In the genomic region with DNA sequence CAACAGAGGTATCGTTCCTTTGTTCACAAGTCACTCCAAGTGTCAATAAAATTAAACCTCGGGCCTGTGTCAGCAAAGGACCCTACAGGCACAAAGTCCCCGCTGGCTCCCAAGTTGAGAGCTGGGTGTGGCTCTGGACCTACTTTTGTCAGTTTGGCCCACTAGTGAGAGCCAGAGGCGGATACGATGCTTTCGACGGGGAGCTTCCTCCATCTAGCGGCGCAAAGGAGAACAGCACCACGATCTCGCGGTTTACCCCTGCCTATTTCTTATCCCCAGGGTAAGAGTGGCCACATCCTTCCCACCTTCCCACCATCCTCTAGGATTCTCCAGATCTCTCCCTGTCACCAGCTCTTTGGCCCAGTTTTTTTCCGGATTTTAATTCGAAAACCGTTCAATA, we compare ENCODE assay signal across 8 mouse cellular contexts. TPM values are rescaled to one million over a fixed set of nuclear protein-coding genes. Genes with fewer than 3 reads are reported as not detected.
A peak's percentile ranks its signal among the peaks of the same experiment; 100 is the strongest.
DNase-seq lines count a peak whose midpoint lies in the region; ATAC-seq and TF ChIP-seq lines count a peak whose summit lies in the region.

No protein-coding gene starts in this region.

- DNase-seq in spleen, adult 2 months (ENCODE audit: low read depth in 1 of 2, low spot score in 2 of 2), result no peak
- no peak for DNase-seq in spleen, adult 12 weeks (ENCODE audit: low spot score)
- DNase-seq in embryo, embryonic 10.5 days (ENCODE audit: low spot score), result peak; percentile 88
- DNase-seq in kidney, adult 2 months, result peak; percentile 62
- peak; percentile 64 for DNase-seq in left cerebral cortex, postnatal 4 days
- DNase-seq in splenic B cell, adult 2 months (ENCODE audit: low read depth, low spot score), result peak; percentile 18

- H3K27me3 ChIP-seq in spleen, adult 2 months (ENCODE audit: control insufficient read depth, insufficient read depth, low read length), result no peaks in the 10 kb centered on the region
- H3K27me3 ChIP-seq in kidney, adult 2 months (replicated peaks; ENCODE audit: control insufficient read depth, insufficient read depth, low read length), result no peaks in the 10 kb centered on the region
- 0 out of 2 replicates have a peak, but pooled peaks cover 3% of the 10 kb centered on the region for H3K27me3 ChIP-seq in midbrain, embryonic 15.5 days (replicated peaks)
- no peaks in the 10 kb centered on the region for H3K27me3 ChIP-seq in splenic B cell, adult 2 months (ENCODE audit: control insufficient read depth, insufficient read depth, low read length, poor library complexity, severe bottlenecking)

- no peak overlapping the region for H3K4me2 ChIP-seq in midbrain, embryonic 15.5 days

- TF ChIP-seq CTCF in spleen, adult 2 months (IDR thresholded peaks at IDR 0.05; ENCODE audit: extremely low read depth, insufficient read depth, insufficient read length, insufficient replicate concordance), result peak; percentile 38; the same call in 1 of the 2 replicates
- TF ChIP-seq CTCF in kidney, adult 2 months (conservative IDR thresholded peaks at IDR 0.05; ENCODE audit: insufficient read depth, insufficient read length, low read depth, low read length), result peak; percentile 90

- H3K36me3 ChIP-seq in spleen, adult 2 months (ENCODE audit: control insufficient read depth, insufficient read depth, low read length), result no peaks in the 10 kb centered on the region
- H3K36me3 ChIP-seq in kidney, adult 2 months (ENCODE audit: control insufficient read depth, insufficient read depth, low read length), result no peaks in the 10 kb centered on the region
- H3K36me3 ChIP-seq in midbrain, embryonic 15.5 days (replicated peaks), result no peaks in the 10 kb centered on the region
- no peaks in the 10 kb centered on the region for H3K36me3 ChIP-seq in splenic B cell, adult 2 months (ENCODE audit: control insufficient read depth, insufficient read depth, low read length, poor library complexity, severe bottlenecking)

- no peak overlapping the region for H3K9ac ChIP-seq in midbrain, embryonic 15.5 days

- H3K27ac ChIP-seq in spleen, adult 2 months (ENCODE audit: insufficient read depth, low read length), result no peak overlapping the region
- H3K27ac ChIP-seq in kidney, adult 2 months (ENCODE audit: insufficient read depth, low read depth, low read length), result no peak overlapping the region
- H3K27ac ChIP-seq in midbrain, embryonic 15.5 days, result no peak overlapping the region

- peak; percentile 93 for ATAC-seq in granulocyte monocyte progenitor cell, adult 5-6 weeks (replicated peaks; ENCODE audit: poor library complexity, severe bottlenecking)
- 0 out of 2 replicates have a peak, but pooled peaks have one; percentile 56 for ATAC-seq in midbrain, embryonic 15.5 days (replicated peaks)

- no peaks in the 10 kb centered on the region for H3K4me1 ChIP-seq in spleen, adult 2 months (ENCODE audit: control insufficient read depth, insufficient read depth, insufficient read length)
- no peaks in the 10 kb centered on the region for H3K4me1 ChIP-seq in kidney, adult 2 months (ENCODE audit: control insufficient read depth, insufficient read depth, low read length)
- H3K4me1 ChIP-seq in midbrain, embryonic 15.5 days, result no peaks in the 10 kb centered on the region

- no peak for TF ChIP-seq POLR2A in spleen, adult 2 months (IDR thresholded peaks at IDR 0.05; ENCODE audit: low read depth, low read length)
- no peak for TF ChIP-seq POLR2A in kidney, adult 2 months (IDR thresholded peaks at IDR 0.05; ENCODE audit: low read depth, low read length)

- intact Hi-C loops in left cerebral cortex, postnatal 4 days (cut with DNase I), result loop anchor here (5.0 to 10.0 kb wide), 2 partner anchors 111 to 437 kb away; no protein-coding TSS in a partner anchor

- WGBS in spleen, adult 2 months, result 11% methylated on average over 15 of the region's 15 CpGs
- WGBS in kidney, adult 2 months, result 6% methylated on average over 15 of the region's 15 CpGs
- WGBS in midbrain, embryonic 15.5 days, result 8% methylated on average over 15 of the region's 15 CpGs

- H3K4me3 ChIP-seq in spleen, adult 2 months (ENCODE audit: extremely low read depth, insufficient read depth, insufficient read length), result no peak overlapping the region
- H3K4me3 ChIP-seq in kidney, adult 2 months (ENCODE audit: insufficient read depth, low read depth, low read length), result no peak overlapping the region
- no peak overlapping the region for H3K4me3 ChIP-seq in midbrain, embryonic 15.5 days

- no peaks in the 10 kb centered on the region for H3K9me3 ChIP-seq in midbrain, embryonic 15.5 days

RNA-seq across cellular contexts. Expression of a gene that starts 15.1 kb away (rescaled TPM):
- not detected in 2 replicates for polyA plus RNA-seq in spleen, adult 2 months (2012; rRNA removed)
- total RNA-seq in granulocyte monocyte progenitor cell, adult 5-6 weeks (2014; fragmentation: Nextera tagmentation), result not detected in 2 replicates
- total RNA-seq in granulocyte monocyte progenitor cell, adult 5-6 weeks (2017), result not detected in 2 replicates
- not detected in 2 replicates for polyA plus RNA-seq in kidney, adult 2 months (2012; rRNA removed)
- not detected for total RNA-seq in left cerebral cortex, postnatal 4 days (2021)
- not detected in 2 replicates for polyA plus RNA-seq in midbrain, embryonic 15.5 days (2015; fragmentation: Nextera tagmentation; extraction: Ambion mirVana)

RNA-seq across cellular contexts. Expression of a gene that starts 35.5 kb away (rescaled TPM):
- polyA plus RNA-seq in spleen, adult 2 months (2012; rRNA removed), result not detected in 2 replicates
- total RNA-seq in granulocyte monocyte progenitor cell, adult 5-6 weeks (2014; fragmentation: Nextera tagmentation), result not detected in 2 replicates
- not detected in 2 replicates for total RNA-seq in granulocyte monocyte progenitor cell, adult 5-6 weeks (2017)
- 0.18 and 0.31 TPM in 2 replicates for polyA plus RNA-seq in kidney, adult 2 months (2012; rRNA removed)
- not detected for total RNA-seq in left cerebral cortex, postnatal 4 days (2021)
- 0.05 TPM in 1 of 2 replicates, not detected in the other for polyA plus RNA-seq in midbrain, embryonic 15.5 days (2015; fragmentation: Nextera tagmentation; extraction: Ambion mirVana)

Comparison
In these comparisons a context has a peak if more than half of its experiments do, and no peak if none do; other contexts are left out.
1. DNase-seq: peak in embryo, embryonic 10.5 days (single experiment), kidney, adult 2 months (single experiment), left cerebral cortex, postnatal 4 days (single experiment) and splenic B cell, adult 2 months (single experiment); none in spleen, adult 2 months (0 of 2) and spleen, adult 12 weeks (single experiment).